Mouse (Mus musculus) hindbrain, embryonic 16.5 days (tissue): ENCODE data around the gene Hpn. TPM values are rescaled to one million over a fixed set of nuclear protein-coding genes. Genes with fewer than 3 reads are reported as not detected.

Experiments used
- ATAC-seq: fragments of 200-750 bp; cut with Nextera tagmentation; 2 replicates; pipeline ENCODE4 v1.8.0; 2017; ENCODE audit warnings: moderate TSS enrichment, moderate library complexity
- H3K27ac ChIP-seq: fragments of 300-500 bp; sonication (generic); 2 replicates; pipeline ENCODE4 v1.5.1; 2014; ENCODE audit warnings: low read depth, mild to moderate bottlenecking, control low read depth, low read length, moderate library complexity
- H3K27me3 ChIP-seq: fragments of 300-500 bp; sonication (generic); replicated peaks from 2 replicates; pipeline ENCODE4 v1.6.1; 2014; ENCODE audit warnings: low read length; ENCODE audit not compliant: control insufficient read depth, insufficient read depth
- H3K36me3 ChIP-seq: fragments of 300-500 bp; sonication (generic); 2 replicates; pipeline ENCODE4 v1.6.1; 2014; ENCODE audit warnings: mild to moderate bottlenecking, low read length, moderate library complexity, mixed read lengths; ENCODE audit not compliant: control insufficient read depth, insufficient read depth
- H3K4me1 ChIP-seq: fragments of 300-500 bp; sonication (generic); 2 replicates; pipeline ENCODE4 v1.6.1; 2014; ENCODE audit warnings: low read depth, low read length; ENCODE audit not compliant: control insufficient read depth, insufficient read depth
- H3K4me2 ChIP-seq: fragments of 300-500 bp; sonication (generic); 2 replicates; pipeline ENCODE4 v1.6.1; 2014; ENCODE audit warnings: mild to moderate bottlenecking, low read length, control low read depth, moderate library complexity
- H3K4me3 ChIP-seq: fragments of 300-500 bp; sonication (generic); 2 replicates; pipeline ENCODE4 v1.5.1; 2014; ENCODE audit warnings: mild to moderate bottlenecking, low read length, control low read depth, moderate library complexity
- H3K9ac ChIP-seq: fragments of 300-500 bp; sonication (generic); 2 replicates; pipeline ENCODE4 v1.6.1; 2014; ENCODE audit warnings: low read depth, mild to moderate bottlenecking, control low read depth, low read length, moderate library complexity
- H3K9me3 ChIP-seq: fragments of 300-500 bp; sonication (generic); 2 replicates; pipeline ENCODE4 v1.6.1; 2014; ENCODE audit warnings: mild to moderate bottlenecking, low read length, moderate library complexity; ENCODE audit not compliant: control insufficient read depth
- WGBS: fragments of 180-500 bp; shearing (Covaris S2); extraction: QIAGEN DNeasy Blood & Tissue Kit; methylation state at CpG from one replicate; pipeline ENCODE4 v1.1.7; 2014; 5-methylcytosine and 5-hydroxymethylcytosine counted together
- polyA plus RNA-seq: library from polyadenylated mRNA; unstranded; fragments of >200 nt; fragmentation: Nextera tagmentation; extraction: Ambion mirVana; gene quantifications from 2 replicates; pipeline ENCODE4 v1.2.1, GENCODE M21; 2015

Gene Hpn
- 0.61 and 0.75 TPM in 2 replicates for polyA plus RNA-seq

DNA sequence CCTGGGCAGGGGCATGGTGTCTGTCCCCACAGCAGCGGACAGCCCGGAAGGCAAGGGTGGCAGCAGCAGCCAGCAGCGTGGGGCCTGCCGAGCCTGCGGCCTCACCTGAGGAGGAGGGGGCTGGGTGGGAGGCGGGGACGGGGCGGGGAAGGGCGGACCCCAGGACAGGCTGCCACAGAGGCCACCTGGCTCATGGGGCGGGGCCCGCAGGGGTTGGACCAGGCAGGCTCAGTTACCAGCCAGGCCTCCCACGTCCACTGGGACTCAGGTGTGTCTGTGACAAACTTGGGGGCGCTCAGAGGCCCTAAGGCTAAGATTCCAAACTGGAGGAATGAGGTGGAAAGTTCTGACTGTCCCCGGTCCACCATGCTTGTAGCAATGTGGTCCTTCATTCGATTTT, at the start of gene Hpn:
Gene Hpn (minus strand): TSS at position 109 of the 400 bp plus-strand sequence.
- WGBS = 26% methylated on average over 12 of the region's 15 CpGs
- ATAC-seq = no peak
- H3K9ac ChIP-seq = peak within 1 kb of the TSS; percentile 43; the same call in 1 of the 2 replicates

DNA sequence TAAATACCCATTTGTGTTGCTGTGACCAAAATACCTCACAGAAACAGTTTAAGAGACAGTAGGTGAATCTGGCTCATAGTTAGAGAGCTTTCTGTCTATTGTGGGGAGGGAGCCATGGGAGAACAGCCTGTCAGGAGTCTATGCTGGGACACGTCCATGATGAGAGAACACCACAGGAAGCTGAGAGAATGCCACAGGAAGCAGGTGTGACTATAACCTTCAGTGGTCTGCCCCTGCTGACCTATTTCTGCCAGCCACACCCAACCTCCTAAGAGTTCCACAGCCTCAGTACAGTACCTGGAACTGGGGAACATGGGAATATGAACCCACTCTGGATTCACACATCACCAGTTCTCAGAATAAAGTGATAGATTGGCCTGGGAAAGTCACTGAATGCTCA, 49.7 kb upstream of the Hpn start:
- H3K4me3 ChIP-seq = no peak overlapping the region
- no peak overlapping the region for H3K4me2 ChIP-seq
- H3K4me1 ChIP-seq = no peaks in the 10 kb centered on the region
- WGBS = 52% methylated on average over 1 of the region's 1 CpGs
- no peaks in the 10 kb centered on the region for H3K9me3 ChIP-seq
- no peaks in the 10 kb centered on the region for H3K27me3 ChIP-seq
- H3K27ac ChIP-seq = no peak overlapping the region
- H3K9ac ChIP-seq = no peak overlapping the region
- ATAC-seq = no peak
- H3K36me3 ChIP-seq = no peaks in the 10 kb centered on the region

More for the DNA sequence above, at the start of gene Hpn:
- Histone ChIP-seq H3K4me1 (no peaks in the 10 kb centered on the region), H3K9me3 (no peaks in the 10 kb centered on the region), H3K4me3 (no peak within 1 kb of the TSS), H3K36me3 (no peaks in the 10 kb centered on the region), H3K27ac (no peak within 1 kb of the TSS), H3K27me3 (no peaks in the 10 kb centered on the region; the same call in 1 of the 2 replicates), H3K4me2 (no peak within 1 kb of the TSS; the same call in 1 of the 2 replicates)

DNA sequence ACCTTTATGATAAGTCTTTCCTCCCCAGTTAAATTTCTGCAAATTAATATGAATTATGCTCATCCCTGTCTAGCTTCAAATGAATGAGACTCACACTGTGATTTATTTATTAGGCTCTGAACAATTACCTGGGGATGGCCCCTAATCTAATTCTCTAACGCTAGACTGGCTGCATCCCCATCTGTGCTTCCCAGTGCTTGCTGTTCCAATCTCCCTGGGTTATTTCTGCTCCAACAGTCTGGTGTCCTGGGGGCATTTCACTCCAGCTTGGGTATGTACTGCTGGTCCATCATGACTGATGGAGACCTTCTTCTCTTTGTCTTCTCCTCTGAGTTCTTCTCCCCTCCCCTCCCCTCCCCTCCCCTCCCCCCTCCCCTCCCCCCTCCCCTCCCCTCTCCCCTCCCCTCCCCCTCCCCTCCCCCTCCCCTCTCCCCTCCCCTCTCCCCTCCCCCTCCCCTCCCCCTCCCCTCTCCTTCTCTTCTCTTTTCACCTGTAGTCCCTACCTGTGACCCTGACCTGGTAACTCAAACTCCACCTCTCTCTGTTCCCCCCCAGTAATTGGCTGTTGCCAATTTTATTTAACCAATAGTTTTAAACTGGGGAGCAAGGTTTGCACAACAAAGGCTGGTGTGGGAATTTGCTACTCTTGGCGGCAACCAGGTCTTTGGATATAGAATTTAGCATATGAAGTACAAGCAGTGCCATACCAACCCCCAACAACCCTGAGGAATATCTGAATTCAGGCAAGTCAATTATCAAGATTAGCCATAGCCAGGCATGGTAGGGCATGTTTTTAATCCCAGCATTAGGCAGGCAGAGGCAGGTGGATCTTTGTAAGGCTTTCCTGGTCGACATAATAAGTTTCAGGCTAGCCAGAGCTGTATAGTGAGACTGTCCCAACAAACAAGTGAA, 48.8 kb upstream of the Hpn start:
- no peaks in the 10 kb centered on the region for H3K9me3 ChIP-seq
- H3K4me2 ChIP-seq = no peak overlapping the region
- H3K36me3 ChIP-seq = no peaks in the 10 kb centered on the region
- no peak overlapping the region for H3K9ac ChIP-seq
- ATAC-seq = no peak
- no peak overlapping the region for H3K27ac ChIP-seq
- no peaks in the 10 kb centered on the region for H3K4me1 ChIP-seq
- H3K27me3 ChIP-seq = no peaks in the 10 kb centered on the region
- no peak overlapping the region for H3K4me3 ChIP-seq
- 50% methylated on average over 3 of the region's 3 CpGs for WGBS

DNA sequence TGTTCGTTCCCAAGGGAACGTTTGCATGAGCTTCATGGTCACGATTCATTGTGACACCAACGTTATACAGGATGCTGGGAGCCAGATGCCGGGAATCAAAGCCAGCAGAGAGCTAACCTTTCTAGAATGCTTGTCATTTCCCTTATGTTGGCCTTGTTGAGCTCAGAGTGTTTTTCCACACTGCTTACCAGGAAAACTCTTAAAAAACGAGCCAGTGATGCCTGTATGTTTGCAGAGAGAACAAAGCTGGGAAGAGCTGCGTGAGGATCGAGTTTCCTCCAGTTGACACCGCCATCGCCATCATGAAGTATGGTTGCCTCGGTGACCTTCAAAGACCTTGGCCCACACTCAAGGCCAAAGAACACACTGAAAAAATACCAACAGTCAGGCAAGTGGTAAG, 47.2 kb upstream of the Hpn start:
- no peak overlapping the region for H3K4me3 ChIP-seq
- H3K9ac ChIP-seq = no peak overlapping the region
- WGBS = 70% methylated on average over 11 of the region's 11 CpGs
- no peak overlapping the region for H3K27ac ChIP-seq
- no peaks in the 10 kb centered on the region for H3K27me3 ChIP-seq
- no peaks in the 10 kb centered on the region for H3K9me3 ChIP-seq
- ATAC-seq = no peak
- no peaks in the 10 kb centered on the region for H3K4me1 ChIP-seq
- H3K4me2 ChIP-seq = no peak overlapping the region
- H3K36me3 ChIP-seq = no peaks in the 10 kb centered on the region

DNA sequence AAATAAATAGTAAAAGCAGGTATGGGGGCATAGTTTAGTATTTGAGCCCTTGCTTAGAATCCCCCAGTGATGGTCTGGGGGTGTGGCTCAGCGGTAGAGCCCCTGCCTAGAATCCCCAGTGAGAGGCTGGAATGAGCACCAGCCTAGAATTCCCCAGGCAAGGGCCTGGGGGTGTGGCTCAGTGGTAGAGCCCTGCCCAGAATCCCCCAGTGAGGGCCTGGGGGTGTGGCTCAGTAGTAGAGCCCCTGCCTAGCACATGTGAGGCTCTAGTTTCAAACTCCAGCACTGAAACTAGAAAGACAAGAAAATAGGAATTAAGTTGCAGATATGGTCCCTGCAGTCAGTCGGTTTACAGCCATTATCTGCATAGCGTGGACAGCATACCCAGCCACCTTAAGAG, 46.7 kb upstream of the Hpn start:
- Histone ChIP-seq H3K4me1 (no peaks in the 10 kb centered on the region), H3K4me3 (no peak overlapping the region), H3K4me2 (no peak overlapping the region), H3K36me3 (no peaks in the 10 kb centered on the region), H3K27me3 (no peaks in the 10 kb centered on the region), H3K9me3 (no peaks in the 10 kb centered on the region), H3K27ac (no peak overlapping the region), H3K9ac (no peak overlapping the region)
- WGBS = 52% methylated on average over 3 of the region's 3 CpGs
- ATAC-seq = no peak

DNA sequence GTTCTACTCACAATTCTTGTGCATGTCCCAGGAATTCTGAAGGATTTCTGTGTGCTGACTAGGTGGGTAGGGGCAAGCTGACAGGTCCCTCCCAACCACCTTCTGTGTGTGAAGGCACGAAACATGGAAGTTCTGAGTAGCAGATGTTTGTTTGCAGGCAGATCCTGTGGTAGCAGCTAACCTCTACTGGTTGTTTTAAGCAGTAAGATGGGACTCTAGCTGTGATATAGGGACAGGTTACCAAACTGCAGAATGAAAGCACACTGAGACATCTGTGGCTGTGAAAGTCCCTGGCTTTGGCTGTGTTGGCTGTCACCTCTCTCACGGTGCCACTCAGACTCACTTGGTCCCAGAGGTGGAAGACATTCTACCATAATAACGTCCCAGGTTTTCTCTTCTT, 46.2 kb upstream of the Hpn start:
- Histone ChIP-seq H3K9me3 (no peaks in the 10 kb centered on the region), H3K9ac (no peak overlapping the region), H3K4me3 (no peak overlapping the region), H3K36me3 (no peaks in the 10 kb centered on the region), H3K27me3 (no peaks in the 10 kb centered on the region), H3K27ac (no peak overlapping the region), H3K4me2 (no peak overlapping the region), H3K4me1 (no peaks in the 10 kb centered on the region)
- 75% methylated on average over 3 of the region's 3 CpGs for WGBS
- no peak for ATAC-seq

DNA sequence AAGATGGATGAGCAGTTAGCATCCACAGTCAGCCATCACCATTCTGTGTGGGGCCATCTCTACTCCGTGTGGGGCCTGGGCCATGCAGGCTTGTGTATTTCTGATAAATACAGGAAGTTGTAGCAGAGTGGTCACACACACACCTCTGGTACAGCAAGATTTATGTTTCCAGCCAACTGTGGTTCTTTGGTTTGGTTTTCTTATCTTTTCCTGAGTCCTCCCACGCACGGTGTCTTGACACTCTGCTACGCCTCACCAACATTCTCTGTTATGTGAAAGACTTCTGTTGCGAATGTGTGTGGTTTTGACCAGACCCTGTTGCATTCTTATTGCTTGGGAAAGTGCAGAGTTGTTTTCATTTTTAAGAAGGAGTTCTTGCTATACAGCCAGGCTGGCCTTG, 45.7 kb upstream of the Hpn start:
- no peak overlapping the region for H3K27ac ChIP-seq
- H3K4me3 ChIP-seq = no peak overlapping the region
- no peak overlapping the region for H3K4me2 ChIP-seq
- no peaks in the 10 kb centered on the region for H3K4me1 ChIP-seq
- no peak for ATAC-seq
- H3K27me3 ChIP-seq = no peaks in the 10 kb centered on the region
- WGBS = 91% methylated on average over 5 of the region's 5 CpGs
- no peak overlapping the region for H3K9ac ChIP-seq
- H3K9me3 ChIP-seq = no peaks in the 10 kb centered on the region
- H3K36me3 ChIP-seq = no peaks in the 10 kb centered on the region

DNA sequence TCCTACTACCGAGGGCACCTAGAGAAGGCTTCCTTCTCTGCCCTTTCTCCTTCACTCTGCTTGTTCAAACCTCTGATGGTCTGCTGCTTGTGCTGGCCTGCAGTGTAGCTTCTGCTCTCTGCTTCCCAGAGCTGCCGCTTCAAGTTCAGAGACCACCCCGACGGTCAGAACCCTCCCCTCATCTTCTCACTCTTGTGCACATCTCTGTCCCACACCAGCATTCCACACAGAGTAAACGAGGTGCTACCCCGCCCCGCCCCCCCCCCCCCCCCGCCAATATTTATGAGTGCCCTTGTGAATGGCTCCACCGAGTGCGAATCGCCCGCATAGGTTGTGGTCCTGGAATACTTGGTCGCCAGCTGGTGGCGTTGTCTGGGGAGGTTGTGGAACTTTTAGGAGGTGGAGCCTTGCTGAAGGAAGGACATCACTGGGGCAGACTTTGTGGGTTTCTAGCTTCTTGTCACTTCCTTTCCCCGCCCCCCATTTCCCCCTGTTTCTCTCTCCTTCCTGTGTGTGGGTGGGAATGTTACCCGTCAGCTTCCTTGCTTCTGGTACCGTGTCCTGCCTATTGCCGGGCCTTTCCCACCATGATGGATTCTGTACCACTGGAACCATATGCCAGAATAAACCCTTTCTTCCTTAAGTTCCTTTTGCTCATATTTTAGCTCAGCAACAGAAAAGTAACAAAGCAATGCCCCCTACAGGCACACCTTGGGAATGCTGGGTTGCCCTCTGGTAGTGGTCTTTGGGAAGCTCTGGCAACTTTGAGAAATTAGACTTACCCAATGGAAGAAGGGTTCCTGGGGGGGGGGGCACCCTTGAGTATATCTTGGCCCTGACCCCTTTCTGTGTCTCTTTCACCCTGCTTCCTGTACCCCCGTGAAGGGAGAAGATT, 41.2 kb upstream of the Hpn start:
- 44% methylated on average over 16 of the region's 19 CpGs for WGBS
- Histone ChIP-seq H3K4me1 (peaks cover 9% of the 10 kb centered on the region), H3K36me3 (no peaks in the 10 kb centered on the region), H3K27ac (no peak overlapping the region), H3K4me2 (no peak overlapping the region), H3K9ac (no peak overlapping the region), H3K9me3 (no peaks in the 10 kb centered on the region), H3K27me3 (no peaks in the 10 kb centered on the region), H3K4me3 (no peak overlapping the region)
- ATAC-seq = no peak
